Mouse (Mus musculus): ENCODE results near the gene Prkd2. TPM values are rescaled to one million over a fixed set of nuclear protein-coding genes. Genes with fewer than 3 reads are reported as not detected.
A peak's percentile ranks its signal among the peaks of the same experiment; 100 is the strongest.

Gene Prkd2
- polyA plus RNA-seq, 1 experiment, result 5.5 TPM

- Histone ChIP-seq H3K79me3 (ENCODE audit: low read depth) (peaks cover 9% of the 10 kb centered on the region), H3K36me3 (ENCODE audit: control insufficient read depth, insufficient read depth) (peaks cover 11% of the 10 kb centered on the region), H3ac (ENCODE audit: control insufficient read depth, insufficient read length, low read depth) (no peak overlapping the region), H3K27me3 (ENCODE audit: control insufficient read depth, insufficient read depth, insufficient read length) (no peaks in the 10 kb centered on the region), H3K4me3 (ENCODE audit: insufficient read depth, poor library complexity, severe bottlenecking) (no peak overlapping the region), H3K79me2 (ENCODE audit: control insufficient read depth, insufficient read depth) (peaks cover 11% of the 10 kb centered on the region)
- no peak for TF ChIP-seq MYOG (IDR thresholded peaks at IDR 0.05; ENCODE audit: control insufficient read depth, extremely low read depth, insufficient read length)
- no peak for TF ChIP-seq CTCF (IDR thresholded peaks at IDR 0.05; ENCODE audit: control insufficient read depth, insufficient read depth, insufficient read length)
- no peak for TF ChIP-seq FOSL1 (IDR thresholded peaks at IDR 0.05; ENCODE audit: insufficient read depth, low read length, poor library complexity, severe bottlenecking)
- no peak for TF ChIP-seq MYOD1 (IDR thresholded peaks at IDR 0.05; ENCODE audit: control insufficient read depth, insufficient read length, low read depth)
- no peak for TF ChIP-seq CEBPB (IDR thresholded peaks at IDR 0.05; ENCODE audit: low read depth)
- no peak for TF ChIP-seq USF1 (IDR thresholded peaks at IDR 0.05; ENCODE audit: low read depth)
- TF ChIP-seq MAX (IDR thresholded peaks at IDR 0.05), result no peak
Measured at GRCm38 (mm10) chr7:16812505-16812904, 30.2 kb upstream of the Prkd2 start.

GRCm38 (mm10) chr7:16815351-16815941 is 27.3 kb upstream of the Prkd2 start, which contains the start of gene Strn4:
TSS of gene Strn4 (plus strand) at chr7:16815889.
- Histone ChIP-seq H3K79me2 (ENCODE audit: control insufficient read depth, insufficient read depth) (peaks cover 41% of the 10 kb centered on the region), H3K36me3 (ENCODE audit: control insufficient read depth, insufficient read depth) (peaks cover 4% of the 10 kb centered on the region), H3K4me3 (ENCODE audit: insufficient read depth, poor library complexity, severe bottlenecking) (peak within 1 kb of the TSS; percentile 66), H3K79me3 (ENCODE audit: low read depth) (peaks cover 38% of the 10 kb centered on the region), H3ac (ENCODE audit: control insufficient read depth, insufficient read length, low read depth) (peak within 1 kb of the TSS; percentile 84), H3K27me3 (ENCODE audit: control insufficient read depth, insufficient read depth, insufficient read length) (no peaks in the 10 kb centered on the region)
- TF ChIP-seq MYOG (IDR thresholded peaks at IDR 0.05; ENCODE audit: control insufficient read depth, extremely low read depth, insufficient read length) (no peak), MYOD1 (IDR thresholded peaks at IDR 0.05; ENCODE audit: control insufficient read depth, insufficient read length, low read depth) (no peak), USF1 (IDR thresholded peaks at IDR 0.05; ENCODE audit: low read depth) (no peak), CEBPB (IDR thresholded peaks at IDR 0.05; ENCODE audit: low read depth) (no peak), FOSL1 (IDR thresholded peaks at IDR 0.05; ENCODE audit: insufficient read depth, low read length, poor library complexity, severe bottlenecking) (no peak), MAX (IDR thresholded peaks at IDR 0.05) (no peak), CTCF (IDR thresholded peaks at IDR 0.05; ENCODE audit: control insufficient read depth, insufficient read depth, insufficient read length) (no peak)

GRCm38 (mm10) chr7:16816078-16816474 is 26.6 kb upstream of the Prkd2 start:
- H3K36me3 ChIP-seq (ENCODE audit: control insufficient read depth, insufficient read depth), result peaks cover 4% of the 10 kb centered on the region
- H3K4me3 ChIP-seq (ENCODE audit: insufficient read depth, poor library complexity, severe bottlenecking), result peak overlapping the region; percentile 66
- H3ac ChIP-seq (ENCODE audit: control insufficient read depth, insufficient read length, low read depth), result peak overlapping the region; percentile 84
- H3K79me2 ChIP-seq (ENCODE audit: control insufficient read depth, insufficient read depth), result peaks cover 47% of the 10 kb centered on the region
- peaks cover 45% of the 10 kb centered on the region for H3K79me3 ChIP-seq (ENCODE audit: low read depth)
- TF ChIP-seq CTCF (IDR thresholded peaks at IDR 0.05; ENCODE audit: control insufficient read depth, insufficient read depth, insufficient read length) (no peak), MYOD1 (IDR thresholded peaks at IDR 0.05; ENCODE audit: control insufficient read depth, insufficient read length, low read depth) (no peak), MAX (IDR thresholded peaks at IDR 0.05) (peak; percentile 53), MYOG (IDR thresholded peaks at IDR 0.05; ENCODE audit: control insufficient read depth, extremely low read depth, insufficient read length) (no peak)
- no peaks in the 10 kb centered on the region for H3K27me3 ChIP-seq (ENCODE audit: control insufficient read depth, insufficient read depth, insufficient read length)

- Histone ChIP-seq H3K79me3 (ENCODE audit: low read depth) (peaks cover 47% of the 10 kb centered on the region), H3K36me3 (ENCODE audit: control insufficient read depth, insufficient read depth) (peaks cover 4% of the 10 kb centered on the region), H3K27me3 (ENCODE audit: control insufficient read depth, insufficient read depth, insufficient read length) (no peaks in the 10 kb centered on the region), H3K4me3 (ENCODE audit: insufficient read depth, poor library complexity, severe bottlenecking) (peak within 1 kb of the TSS; percentile 66), H3K79me2 (ENCODE audit: control insufficient read depth, insufficient read depth) (peaks cover 52% of the 10 kb centered on the region), H3ac (ENCODE audit: control insufficient read depth, insufficient read length, low read depth) (peak within 1 kb of the TSS; percentile 84)
- TF ChIP-seq MYOD1 (IDR thresholded peaks at IDR 0.05; ENCODE audit: control insufficient read depth, insufficient read length, low read depth), result no peak
- no peak for TF ChIP-seq CEBPB (IDR thresholded peaks at IDR 0.05; ENCODE audit: low read depth)
- no peak for TF ChIP-seq USF1 (IDR thresholded peaks at IDR 0.05; ENCODE audit: low read depth)
- no peak for TF ChIP-seq MYOG (IDR thresholded peaks at IDR 0.05; ENCODE audit: control insufficient read depth, extremely low read depth, insufficient read length)
- TF ChIP-seq MAX (IDR thresholded peaks at IDR 0.05), result no peak
- TF ChIP-seq FOSL1 (IDR thresholded peaks at IDR 0.05; ENCODE audit: insufficient read depth, low read length, poor library complexity, severe bottlenecking), result no peak
- no peak for TF ChIP-seq CTCF (IDR thresholded peaks at IDR 0.05; ENCODE audit: control insufficient read depth, insufficient read depth, insufficient read length)
Measured at GRCm38 (mm10) chr7:16816475-16817122, 26.1 kb upstream of the Prkd2 start, which contains the start of gene Fkrp. TSS of gene Fkrp (minus strand) at chr7:16816732.

- Histone ChIP-seq H3ac (ENCODE audit: control insufficient read depth, insufficient read length, low read depth) (peak overlapping the region; percentile 47), H3K27me3 (ENCODE audit: control insufficient read depth, insufficient read depth, insufficient read length) (no peaks in the 10 kb centered on the region), H3K4me3 (ENCODE audit: insufficient read depth, poor library complexity, severe bottlenecking) (peak overlapping the region; percentile 66), H3K79me2 (ENCODE audit: control insufficient read depth, insufficient read depth) (peaks cover 63% of the 10 kb centered on the region), H3K36me3 (ENCODE audit: control insufficient read depth, insufficient read depth) (peaks cover 4% of the 10 kb centered on the region), H3K79me3 (ENCODE audit: low read depth) (peaks cover 51% of the 10 kb centered on the region)
- TF ChIP-seq MYOD1 (IDR thresholded peaks at IDR 0.05; ENCODE audit: control insufficient read depth, insufficient read length, low read depth) (no peak), FOSL1 (IDR thresholded peaks at IDR 0.05; ENCODE audit: insufficient read depth, low read length, poor library complexity, severe bottlenecking) (no peak), MAX (IDR thresholded peaks at IDR 0.05) (no peak), MYOG (IDR thresholded peaks at IDR 0.05; ENCODE audit: control insufficient read depth, extremely low read depth, insufficient read length) (no peak), CTCF (IDR thresholded peaks at IDR 0.05; ENCODE audit: control insufficient read depth, insufficient read depth, insufficient read length) (no peak), CEBPB (IDR thresholded peaks at IDR 0.05; ENCODE audit: low read depth) (no peak), USF1 (IDR thresholded peaks at IDR 0.05; ENCODE audit: low read depth) (no peak)
Measured at GRCm38 (mm10) chr7:16817693-16818092, 25.0 kb upstream of the Prkd2 start.

Data from C2C12 (cell line).